Mouse (Mus musculus) brain, embryonic 14.5 days (tissue): ENCODE measurements around the gene Cacna1d. TPM values are rescaled to one million over a fixed set of nuclear protein-coding genes. Genes with fewer than 3 reads are reported as not detected.
A peak's percentile ranks its signal among the peaks of the same experiment; 100 is the strongest.

Experiments used
- DNase-seq: peaks from one replicate; pipeline ENCODE4 v3.0.0-alpha.2; 2011; ENCODE audit warnings: low read depth
- CTCF ChIP-seq: fragments of 200-500 bp; IDR thresholded peaks from 2 replicates; pipeline ENCODE4 v1.5.1; 2012; ENCODE audit warnings: inconsistent platforms, mild to moderate bottlenecking, moderate library complexity, borderline replicate concordance; ENCODE audit not compliant: insufficient read depth, insufficient read length; ENCODE audit errors: extremely low read depth
- POLR2A ChIP-seq: fragments of 200-500 bp; IDR thresholded peaks from 2 replicates; pipeline ENCODE4 v1.6.1; 2012; ENCODE audit warnings: mild to moderate bottlenecking, inconsistent platforms, borderline replicate concordance; ENCODE audit not compliant: poor library complexity, insufficient read depth, insufficient read length, severe bottlenecking; ENCODE audit errors: extremely low read depth
- polyA plus RNA-seq: library from polyadenylated mRNA; depleted of rRNA; stranded (reverse); fragments of >200 nt; gene quantifications from 2 replicates; pipeline ENCODE4 v1.2.3, GENCODE M21; 2012

Gene Cacna1d
- polyA plus RNA-seq, 1 experiment, result 34.7 TPM

GRCm38 (mm10) chr14:30367074-30367473 lies 124.2 kb downstream of the Cacna1d start:
- no peak for DNase-seq
- no peak for TF ChIP-seq POLR2A

GRCm38 (mm10) chr14:30365866-30366265 lies 125.4 kb downstream of the Cacna1d start:
- DNase-seq, result peak; percentile 34
- TF ChIP-seq CTCF, result no peak
- no peak for TF ChIP-seq POLR2A

GRCm38 (mm10) chr14:30363487-30364167 lies 127.6 kb downstream of the Cacna1d start:
- no peak for DNase-seq
- no peak for TF ChIP-seq POLR2A
- TF ChIP-seq CTCF, result no peak

GRCm38 (mm10) chr14:30362370-30362769 lies 128.9 kb downstream of the Cacna1d start:
- no peak for DNase-seq
- TF ChIP-seq CTCF (no peak), POLR2A (no peak)

GRCm38 (mm10) chr14:30360478-30360877 lies 130.8 kb downstream of the Cacna1d start:
- no peak for DNase-seq

GRCm38 (mm10) chr14:30360004-30360403 lies 131.3 kb downstream of the Cacna1d start:
- DNase-seq, result no peak
- TF ChIP-seq CTCF, result no peak
- no peak for TF ChIP-seq POLR2A

More at GRCm38 (mm10) chr14:30360478-30360877, 130.8 kb downstream of the Cacna1d start:
- TF ChIP-seq POLR2A (no peak), CTCF (no peak)

GRCm38 (mm10) chr14:30358028-30358427 lies 133.2 kb downstream of the Cacna1d start:
- DNase-seq, result no peak
- TF ChIP-seq CTCF (no peak), POLR2A (no peak)

- no peak for DNase-seq
- TF ChIP-seq CTCF, result no peak
- TF ChIP-seq POLR2A, result no peak
Measured at GRCm38 (mm10) chr14:30356456-30356855, 134.8 kb downstream of the Cacna1d start.

- DNase-seq, result no peak
- no peak for TF ChIP-seq POLR2A
- TF ChIP-seq CTCF, result no peak
Measured at GRCm38 (mm10) chr14:30354761-30355160, 136.5 kb downstream of the Cacna1d start.

GRCm38 (mm10) chr14:30354127-30354463 lies 137.2 kb downstream of the Cacna1d start:
- DNase-seq, result peak; percentile 35
- no peak for TF ChIP-seq CTCF
- TF ChIP-seq POLR2A, result no peak

GRCm38 (mm10) chr14:30353291-30354126 lies 137.7 kb downstream of the Cacna1d start:
- TF ChIP-seq POLR2A, result 0 out of 2 replicates have a peak, but pooled peaks have one; percentile 21
- TF ChIP-seq CTCF, result no peak
- DNase-seq, result peak; percentile 57

- TF ChIP-seq POLR2A (no peak), CTCF (no peak)
- no peak for DNase-seq
Measured at GRCm38 (mm10) chr14:30352951-30353270, 138.3 kb downstream of the Cacna1d start.

- DNase-seq, result peak; percentile 61
- TF ChIP-seq POLR2A (no peak), CTCF (no peak)
Measured at GRCm38 (mm10) chr14:30352061-30352950, 138.9 kb downstream of the Cacna1d start.
